Mouse (Mus musculus) liver, embryonic 16.5 days (tissue): ENCODE measurements around the gene Gas1. TPM values are rescaled to one million over a fixed set of nuclear protein-coding genes. Genes with fewer than 3 reads are reported as not detected.

ENCODE experiments used
- ATAC-seq: fragments of 200-750 bp; cut with Nextera tagmentation; 2 replicates; pipeline ENCODE4 v1.8.0; 2017; ENCODE audit warnings: low read depth, mild to moderate bottlenecking, moderate number of reproducible peaks, moderate library complexity
- H3K27ac ChIP-seq: fragments of 300-500 bp; sonication (generic); 2 replicates; pipeline ENCODE4 v1.5.1; 2014; ENCODE audit warnings: mild to moderate bottlenecking, low read length
- H3K27me3 ChIP-seq: fragments of 300-500 bp; sonication (generic); 2 replicates; pipeline ENCODE4 v1.6.1; 2014; ENCODE audit warnings: low read depth, low read length, mixed read lengths; ENCODE audit not compliant: control insufficient read depth, insufficient read depth
- H3K36me3 ChIP-seq: fragments of 300-500 bp; sonication (generic); 2 replicates; pipeline ENCODE4 v1.6.1; 2014; ENCODE audit warnings: mild to moderate bottlenecking; ENCODE audit not compliant: control insufficient read depth, insufficient read depth
- H3K4me1 ChIP-seq: fragments of 300-500 bp; sonication (generic); 2 replicates; pipeline ENCODE4 v1.6.1; 2014; ENCODE audit warnings: low read depth, low read length, mixed read lengths; ENCODE audit not compliant: control insufficient read depth
- H3K4me2 ChIP-seq: fragments of 300-500 bp; sonication (generic); 2 replicates; pipeline ENCODE4 v1.6.1; 2014; ENCODE audit warnings: low read depth, low read length, mixed read lengths
- H3K4me3 ChIP-seq: fragments of 300-500 bp; sonication (generic); 2 replicates; pipeline ENCODE4 v1.5.1; 2014; ENCODE audit warnings: low read depth, mild to moderate bottlenecking, low read length
- H3K9ac ChIP-seq: fragments of 300-500 bp; sonication (generic); 2 replicates; pipeline ENCODE4 v1.6.1; 2014; ENCODE audit warnings: low read depth, low read length
- H3K9me3 ChIP-seq: fragments of 300-500 bp; sonication (generic); replicated peaks from 2 replicates; pipeline ENCODE4 v1.6.1; 2016; ENCODE audit warnings: low read length; ENCODE audit not compliant: control insufficient read depth
- WGBS: fragments of 180-500 bp; shearing (Covaris S2); extraction: QIAGEN DNeasy Blood & Tissue Kit; methylation state at CpG from one replicate; pipeline ENCODE4 v1.1.7; 2014; ENCODE audit not compliant: insufficient replicate concordance; 5-methylcytosine and 5-hydroxymethylcytosine counted together
- polyA plus RNA-seq: library from polyadenylated mRNA; unstranded; fragments of >200 nt; fragmentation: Nextera tagmentation; extraction: Ambion mirVana; gene quantifications from 2 replicates; pipeline ENCODE4 v1.2.1, GENCODE M21; 2015

Gene Gas1
- polyA plus RNA-seq, 1 experiment from 2014 or later: 1.9 TPM

GRCm38 (mm10) chr13:60133716-60134438 is 43.3 kb downstream of the Gas1 start:
- ATAC-seq: no peak
- Histone ChIP-seq H3K9me3 (no peaks in the 10 kb centered on the region), H3K4me3 (no peak overlapping the region), H3K27ac (no peak overlapping the region), H3K4me2 (no peak overlapping the region), H3K9ac (no peak overlapping the region), H3K4me1 (no peaks in the 10 kb centered on the region), H3K36me3 (no peaks in the 10 kb centered on the region), H3K27me3 (no peaks in the 10 kb centered on the region)
- 40% methylated on average over 10 of the region's 10 CpGs for WGBS

DNA sequence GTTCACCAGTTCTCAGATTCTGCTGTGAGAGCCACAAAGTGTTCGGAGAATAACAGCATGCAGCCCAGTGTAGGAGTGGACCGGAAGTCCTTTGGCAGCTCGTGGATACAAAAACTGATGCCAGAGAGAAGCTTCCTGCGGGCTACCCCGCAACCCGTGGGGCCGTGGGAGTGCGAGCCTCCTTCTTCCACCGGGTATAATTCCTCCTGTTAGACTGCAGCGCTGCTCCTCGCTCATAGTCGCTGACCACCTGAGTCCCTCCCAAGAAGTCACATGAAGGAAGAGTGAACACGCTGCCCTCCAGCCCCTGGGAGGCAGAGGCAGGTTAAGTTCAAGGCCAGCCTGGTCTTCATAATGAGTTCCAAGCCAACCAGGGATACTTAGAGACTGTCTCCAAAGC is 45.4 kb downstream of the Gas1 start:
- Histone ChIP-seq H3K27me3 (no peaks in the 10 kb centered on the region), H3K27ac (no peak overlapping the region), H3K36me3 (no peaks in the 10 kb centered on the region), H3K4me2 (no peak overlapping the region), H3K4me3 (no peak overlapping the region), H3K9me3 (no peaks in the 10 kb centered on the region), H3K4me1 (no peaks in the 10 kb centered on the region), H3K9ac (no peak overlapping the region)
- 43% methylated on average over 13 of the region's 13 CpGs for WGBS
- no peak for ATAC-seq

DNA sequence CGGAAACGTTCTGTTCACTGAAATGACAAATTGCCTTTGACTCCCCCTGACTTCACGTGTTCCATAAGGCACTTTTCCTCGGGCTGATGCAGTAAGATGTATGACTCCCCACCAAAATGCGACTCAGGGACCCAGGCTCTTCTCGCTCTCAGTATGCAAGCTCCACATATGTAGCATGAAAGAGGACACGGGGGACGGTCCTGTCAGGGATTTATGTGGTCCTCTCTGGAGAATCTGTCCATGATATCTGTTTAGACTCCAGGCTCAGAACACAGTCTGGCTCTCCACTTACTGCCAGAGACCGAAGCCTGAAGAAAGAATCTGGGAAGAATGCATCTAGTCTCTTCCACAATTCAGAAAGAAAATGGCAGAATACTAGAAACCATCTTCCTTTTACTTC is 47.6 kb downstream of the Gas1 start:
- whole genome bisulfite sequencing: 61% methylated on average over 9 of the region's 9 CpGs
- Histone ChIP-seq H3K4me1 (no peaks in the 10 kb centered on the region), H3K27ac (no peak overlapping the region)

DNA sequence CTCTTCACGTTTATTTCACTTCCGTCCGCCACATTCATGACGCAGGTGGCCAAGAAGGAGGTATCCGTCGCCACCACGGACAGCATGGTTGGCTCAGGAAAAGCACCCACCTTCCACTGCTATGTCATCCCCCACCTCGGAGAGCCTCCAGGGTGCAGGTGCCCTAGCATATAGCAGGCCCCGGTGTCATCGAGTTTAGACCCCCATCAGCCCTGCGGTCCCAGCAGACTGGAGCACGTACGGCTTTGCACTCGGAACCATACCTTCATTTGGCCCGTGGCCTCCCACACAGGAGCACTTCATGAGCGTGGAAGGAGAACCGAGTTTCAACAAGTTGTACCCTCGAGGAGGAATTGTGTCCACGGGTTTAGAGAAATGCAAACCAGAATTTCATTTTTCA is 50.8 kb downstream of the Gas1 start:
- H3K27ac ChIP-seq: no peak overlapping the region
- H3K27me3 ChIP-seq: peaks cover 7% of the 10 kb centered on the region
- H3K36me3 ChIP-seq: no peaks in the 10 kb centered on the region
- 56% methylated on average over 19 of the region's 19 CpGs for WGBS
- no peak for ATAC-seq
- H3K9me3 ChIP-seq: no peaks in the 10 kb centered on the region
- no peak overlapping the region for H3K4me3 ChIP-seq
- H3K4me1 ChIP-seq: no peaks in the 10 kb centered on the region
- no peak overlapping the region for H3K4me2 ChIP-seq
- no peak overlapping the region for H3K9ac ChIP-seq

More for the DNA sequence above, 47.6 kb downstream of the Gas1 start:
- no peak overlapping the region for H3K4me3 ChIP-seq
- no peak overlapping the region for H3K9ac ChIP-seq
- no peaks in the 10 kb centered on the region for H3K36me3 ChIP-seq
- ATAC-seq: no peak
- H3K27me3 ChIP-seq: no peaks in the 10 kb centered on the region
- no peaks in the 10 kb centered on the region for H3K9me3 ChIP-seq
- H3K4me2 ChIP-seq: no peak overlapping the region

DNA sequence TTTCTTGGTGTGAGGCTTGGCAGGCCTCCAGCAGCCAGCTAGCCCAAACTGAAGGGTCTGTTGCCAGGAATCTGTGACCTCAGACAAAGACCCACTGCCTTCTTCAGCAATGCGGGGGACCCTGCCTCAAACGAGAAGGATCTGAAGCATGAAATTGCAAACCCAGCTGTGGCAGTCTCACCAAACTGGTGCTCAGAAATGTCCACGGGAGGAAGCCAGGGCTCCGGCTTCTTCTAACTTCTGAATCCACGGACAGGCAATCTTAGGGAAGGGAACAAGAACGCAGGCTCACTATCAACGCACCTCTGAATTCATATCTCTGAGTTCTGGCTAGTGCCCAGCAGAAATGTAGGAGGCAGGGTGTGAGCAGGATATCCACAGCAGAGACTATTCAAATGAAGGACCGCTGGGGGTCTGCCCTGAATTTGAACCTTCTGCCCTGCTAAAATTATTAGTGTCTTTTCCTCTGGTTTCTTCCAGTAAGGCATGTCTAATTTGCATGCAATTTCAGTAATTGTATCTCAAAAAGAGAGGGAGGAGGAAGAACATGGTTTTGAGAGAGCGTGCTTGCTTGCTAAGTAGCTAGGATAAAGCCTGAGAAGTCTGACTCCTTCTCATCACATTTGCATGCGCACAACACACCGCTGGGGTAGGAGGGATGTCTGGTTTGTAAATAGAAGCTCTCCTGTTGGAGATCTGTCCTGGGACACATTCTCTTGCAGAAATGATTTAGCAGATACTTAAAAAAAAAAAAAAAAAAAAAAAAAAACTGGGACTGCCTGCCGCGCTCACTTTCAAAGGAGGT is 51.5 kb downstream of the Gas1 start:
- Histone ChIP-seq H3K27ac (no peak overlapping the region), H3K4me2 (no peak overlapping the region), H3K9ac (no peak overlapping the region), H3K4me1 (no peaks in the 10 kb centered on the region), H3K27me3 (peaks cover 7% of the 10 kb centered on the region), H3K9me3 (no peaks in the 10 kb centered on the region), H3K36me3 (no peaks in the 10 kb centered on the region), H3K4me3 (no peak overlapping the region)
- 46% methylated on average over 13 of the region's 13 CpGs for WGBS
- ATAC-seq: no peak

- H3K9ac ChIP-seq: no peak overlapping the region
- H3K27ac ChIP-seq: no peak overlapping the region
- no peaks in the 10 kb centered on the region for H3K36me3 ChIP-seq
- H3K4me2 ChIP-seq: no peak overlapping the region
- no peaks in the 10 kb centered on the region for H3K9me3 ChIP-seq
- peaks cover 7% of the 10 kb centered on the region for H3K27me3 ChIP-seq
- WGBS: 44% methylated on average over 3 of the region's 3 CpGs
- no peak overlapping the region for H3K4me3 ChIP-seq
- no peak for ATAC-seq
- H3K4me1 ChIP-seq: no peaks in the 10 kb centered on the region
These were observed 52.1 kb downstream of the Gas1 start for GRCm38 (mm10) chr13:60125020-60125419.

GRCm38 (mm10) chr13:60124456-60124855 is 52.7 kb downstream of the Gas1 start:
- Histone ChIP-seq H3K27ac (no peak overlapping the region), H3K36me3 (no peaks in the 10 kb centered on the region), H3K4me1 (no peaks in the 10 kb centered on the region), H3K9ac (no peak overlapping the region), H3K9me3 (no peaks in the 10 kb centered on the region), H3K4me2 (no peak overlapping the region), H3K27me3 (peaks cover 7% of the 10 kb centered on the region), H3K4me3 (no peak overlapping the region)
- 59% methylated on average over 7 of the region's 7 CpGs for WGBS
- no peak for ATAC-seq
